Mouse (Mus musculus) adrenal gland, adult 2 months (tissue): Measurements from ENCODE around the gene Uqcrq. TPM values are rescaled to one million over a fixed set of nuclear protein-coding genes. Genes with fewer than 3 reads are reported as not detected.

Experiments used
- DNase-seq: peaks from one replicate; pipeline ENCODE4 v3.0.0; 2021
- long read RNA-seq: library from polyadenylated mRNA; stranded (forward); transcript quantifications from one replicate; pipeline ENCODE4 v2.0.0, GENCODE M21; 2021
- polyA plus RNA-seq: library from polyadenylated mRNA; depleted of rRNA; stranded (reverse); fragments of >200 nt; gene quantifications from 2 replicates; pipeline ENCODE4 v1.2.3, GENCODE M21; 2012; rRNA removed
- total RNA-seq, 2 experiments: library from RNA; stranded (reverse); gene quantifications; 2 replicates each; pipeline ENCODE4 v1.2.3; 2021

The Uqcrq gene
- total RNA-seq (1,000 to 10,000 TPM; 1,216 to 1,248 TPM), polyA plus RNA-seq (845 and 941 TPM in 2 replicates)
- long read RNA-seq, transcript Uqcrq-203 (3 exons, 405 nt) = minor isoform, 35 of 1,097 reads
- long read RNA-seq, transcript Uqcrq-204 (2 exons, 375 nt) = minor isoform, 13 of 1,097 reads
- long read RNA-seq, transcript Uqcrq-201 (2 exons, 1,521 nt) = major isoform, 643 of 1,097 reads
- long read RNA-seq, partial matches to known transcripts = 403 of 1,097 reads
- long read RNA-seq, other reads (novel, unspliced or antisense) = 2 of 1,097 reads

- peak; percentile 99 for DNase-seq
Observed at GRCm38 (mm10) chr11:53430670-53431346, at the start of gene Uqcrq, which contains the start of gene Gdf9. Gene Uqcrq (minus strand): TSS chr11:53430831. Gene Gdf9 (plus strand): TSS chr11:53431023.

DNA sequence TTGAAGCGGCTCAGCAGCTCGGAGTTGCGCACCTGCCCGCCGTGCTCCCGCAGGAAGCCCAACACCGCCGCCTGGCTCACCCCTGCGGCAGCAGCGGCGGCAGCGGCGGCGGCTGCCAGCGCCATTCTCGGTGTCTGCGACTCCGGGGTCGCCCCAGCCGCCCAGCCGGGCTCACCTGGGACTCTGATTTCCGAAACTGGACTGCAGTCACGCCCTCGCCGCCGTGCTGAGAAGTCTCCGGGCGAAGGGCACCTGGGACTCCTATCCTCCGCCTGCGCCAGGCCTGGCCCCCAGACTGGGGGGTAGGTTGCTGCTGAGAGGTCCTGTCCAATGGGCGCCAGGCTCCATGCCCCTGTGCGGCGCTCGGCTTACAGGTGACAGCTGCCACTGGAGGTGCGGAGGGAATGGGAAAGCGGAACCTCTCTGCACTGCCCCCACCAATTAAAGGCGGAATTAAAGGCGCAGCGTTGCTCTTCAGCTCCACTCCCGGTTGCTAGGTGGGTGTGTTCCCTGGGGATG is 49.2 kb upstream of the Uqcrq start, which contains the start of the genes Gm9945 and Sowaha:
Gene Gm9945 (plus strand): TSS at position 384 of the 519 bp plus-strand sequence.
Gene Sowaha (minus strand): TSS at position 492 of the 519 bp plus-strand sequence.
- peak; percentile 53 for DNase-seq

- no peak for DNase-seq
Observed at GRCm38 (mm10) chr11:53479171-53479782, 48.6 kb upstream of the Uqcrq start.

DNA sequence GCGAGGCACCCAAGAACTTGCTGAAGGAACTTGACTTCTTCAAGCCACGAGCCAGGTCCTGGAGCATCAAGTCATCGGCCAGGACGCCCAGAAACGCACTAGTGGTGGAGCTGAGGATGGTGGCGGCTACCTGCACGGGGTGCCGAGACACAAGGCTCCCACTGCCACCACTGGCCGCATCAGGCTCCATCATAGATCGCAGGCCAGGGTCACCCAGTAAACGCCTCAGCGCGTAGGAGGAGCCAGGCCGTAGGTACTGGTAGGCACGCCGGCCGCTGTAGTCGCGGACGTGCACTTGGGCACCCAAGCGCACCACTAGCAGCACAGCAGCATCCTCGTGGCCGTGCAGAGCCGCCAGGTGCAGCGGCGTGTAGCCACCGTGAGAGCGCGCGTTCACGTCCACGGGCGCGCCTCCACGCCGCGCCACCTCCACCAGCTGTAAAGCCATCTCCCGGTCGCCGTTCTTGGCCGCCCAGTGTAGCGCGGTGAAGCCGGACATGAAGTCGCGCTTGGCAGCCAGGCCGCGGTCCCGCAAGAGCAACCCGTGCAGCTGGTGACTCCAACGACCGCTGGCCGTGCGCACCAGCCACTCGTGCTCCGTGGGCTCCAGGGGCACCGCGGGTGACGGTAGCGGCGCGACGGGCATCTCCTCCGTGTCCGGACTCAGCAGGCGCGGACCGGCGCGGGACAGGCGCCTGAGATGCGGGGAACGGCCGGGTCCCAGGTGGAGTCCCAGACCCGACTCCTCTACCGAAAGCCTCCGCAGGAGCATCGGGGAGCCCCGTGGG is 47.9 kb upstream of the Uqcrq start:
- DNase-seq = no peak

DNA sequence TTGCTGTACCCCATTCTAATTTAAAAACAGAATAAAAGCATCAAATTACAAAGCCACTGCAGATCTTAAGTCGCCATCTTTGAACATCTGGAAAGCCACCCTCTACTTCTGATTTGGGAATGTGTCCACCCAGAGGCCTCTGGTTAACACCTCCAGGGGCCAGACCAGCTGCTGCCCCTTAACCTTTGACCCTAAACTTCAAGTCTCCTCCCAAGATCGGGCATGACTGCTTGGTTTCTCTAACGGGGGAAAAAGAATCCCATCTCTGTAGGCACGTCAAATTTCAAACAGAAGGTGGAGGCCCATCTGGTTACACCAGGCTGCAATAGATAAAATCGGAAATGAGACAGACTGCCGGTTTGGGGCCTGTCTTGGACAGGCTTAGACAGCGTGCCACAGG is 47.2 kb upstream of the Uqcrq start:
- DNase-seq = no peak

DNA sequence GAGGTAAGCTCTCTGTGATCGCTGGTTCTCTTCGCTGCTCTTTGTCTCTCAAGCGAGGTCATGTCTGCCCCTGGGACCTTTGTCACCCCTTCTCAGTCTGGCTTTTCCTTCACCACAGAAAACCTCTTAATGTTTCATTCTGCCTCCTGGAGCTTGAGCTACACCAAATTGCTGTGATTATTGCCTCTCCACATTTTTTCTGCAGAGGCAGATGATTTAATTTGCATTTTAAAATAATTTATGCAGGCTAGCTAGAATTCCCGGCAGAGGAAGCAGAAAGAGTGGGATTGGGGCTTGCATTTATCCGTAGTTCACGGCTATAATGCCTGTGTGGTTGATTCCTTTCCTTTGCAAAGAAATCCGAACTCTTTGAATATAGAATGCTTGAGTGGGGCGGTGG is 45.0 kb upstream of the Uqcrq start:
- DNase-seq = no peak

DNA sequence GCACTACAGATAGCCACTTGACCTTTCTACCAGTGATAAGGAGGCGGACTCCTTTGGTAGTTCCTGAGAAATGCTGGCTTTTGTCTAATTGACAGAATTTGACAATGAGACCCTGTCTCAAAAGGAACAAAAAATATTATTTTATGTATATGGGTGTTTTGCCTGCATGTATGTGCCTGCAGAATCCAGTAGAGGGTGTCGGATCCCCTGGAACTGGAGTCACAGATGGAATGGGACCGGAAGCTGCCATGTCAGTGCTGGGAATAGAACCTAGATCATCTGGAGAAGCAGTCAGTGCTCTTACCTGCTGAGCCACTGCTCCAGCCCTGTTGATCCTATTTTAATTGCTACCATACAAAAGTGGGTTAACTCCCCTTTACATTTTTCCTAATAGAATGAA is 42.1 kb upstream of the Uqcrq start:
- no peak for DNase-seq

- DNase-seq = peak; percentile 89
Observed at GRCm38 (mm10) chr11:53469968-53470695, 39.5 kb upstream of the Uqcrq start, which contains the start of gene Gm9837. Gene Gm9837 (minus strand): TSS chr11:53470479.

DNA sequence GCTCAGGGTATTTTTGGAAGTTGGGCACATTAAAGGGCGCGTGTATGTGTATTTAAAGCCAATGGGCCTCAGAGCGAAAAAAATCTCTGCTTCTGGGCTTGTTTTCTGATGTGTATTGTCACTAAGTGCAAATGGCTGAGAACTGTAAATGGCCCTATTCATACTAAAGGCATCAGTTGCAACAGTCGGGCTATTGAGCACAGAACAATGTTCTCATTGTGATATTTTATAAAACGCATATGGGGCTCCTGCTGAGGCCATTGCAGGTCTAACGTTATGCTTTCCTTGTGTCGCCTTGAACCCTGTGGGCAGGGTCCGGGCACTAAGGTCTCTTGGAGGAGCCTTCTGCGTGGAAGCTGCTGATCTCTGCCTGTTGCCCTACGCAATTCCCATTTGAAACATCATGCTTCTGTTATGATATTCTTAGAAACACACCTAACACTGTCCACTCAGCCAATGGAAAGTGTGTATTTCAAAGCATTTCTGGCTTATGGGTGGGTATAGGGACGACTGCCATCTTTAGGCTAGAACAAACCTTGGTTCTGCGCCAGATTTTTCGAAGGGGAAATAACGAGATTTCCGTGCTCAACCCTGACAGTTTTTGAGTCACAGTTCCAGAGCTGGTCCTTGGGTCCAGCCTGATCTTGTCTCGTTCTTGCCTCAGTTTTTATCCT is 38.8 kb upstream of the Uqcrq start:
- DNase-seq = no peak

DNA sequence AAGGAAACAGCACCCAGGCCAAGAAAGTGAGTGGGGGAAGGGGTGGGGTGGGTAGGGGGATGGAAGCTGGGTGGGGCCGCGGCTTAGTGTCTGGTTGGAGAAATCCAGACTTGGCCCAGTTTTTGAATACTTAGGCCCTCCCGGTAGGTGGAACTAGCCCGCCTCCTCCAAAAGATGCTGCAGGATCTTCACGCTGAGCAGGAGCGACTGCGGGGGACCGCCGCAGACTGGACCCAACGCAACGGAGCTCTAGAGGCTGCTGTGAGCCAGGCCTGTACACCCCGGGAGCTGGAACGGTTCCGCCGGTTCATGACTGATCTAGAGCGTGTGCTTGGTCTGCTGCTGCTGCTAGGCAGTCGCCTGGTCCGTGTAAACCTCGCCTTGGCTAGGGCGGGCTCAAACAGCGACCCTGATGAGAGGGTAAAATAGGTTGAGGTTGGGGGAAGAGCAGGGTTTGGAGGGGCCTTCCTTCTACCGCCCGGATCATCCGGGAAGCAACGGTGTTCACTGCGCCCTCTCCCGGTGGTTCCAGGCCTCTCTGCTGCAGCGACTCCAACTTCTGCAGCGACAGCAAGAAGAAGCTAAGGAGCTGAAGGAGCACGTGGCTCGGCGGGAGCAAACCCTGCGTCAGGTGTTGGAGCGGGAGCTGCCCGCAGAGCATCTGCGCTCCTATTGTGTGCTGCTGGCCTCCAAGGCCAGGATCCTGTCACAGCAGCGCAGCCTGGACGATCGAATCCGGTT is 35.8 kb upstream of the Uqcrq start:
- DNase-seq = peak; percentile 84

GRCm38 (mm10) chr11:53463551-53464424 is 33.2 kb upstream of the Uqcrq start:
- DNase-seq = peak; percentile 45

DNA sequence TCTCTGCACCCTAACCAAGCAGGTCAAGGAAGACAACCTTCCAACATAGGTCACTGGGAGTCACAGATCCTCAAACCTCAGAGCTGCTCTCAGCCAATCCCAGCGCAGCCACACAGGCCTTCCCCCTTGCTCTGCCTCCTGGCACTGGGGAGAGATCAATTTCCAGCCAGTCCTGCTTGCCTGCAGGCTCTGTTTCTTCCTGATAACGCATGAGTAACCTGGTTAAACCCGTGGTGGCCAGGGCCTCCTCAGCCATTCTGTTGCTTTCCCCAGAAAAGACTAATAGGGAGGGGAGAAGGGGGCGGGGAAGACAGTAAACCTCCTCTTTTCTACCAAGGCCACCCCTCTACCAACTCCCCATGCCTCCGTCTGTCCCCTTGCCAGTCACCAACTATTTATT is 31.1 kb upstream of the Uqcrq start:
- peak; percentile 47 for DNase-seq

DNA sequence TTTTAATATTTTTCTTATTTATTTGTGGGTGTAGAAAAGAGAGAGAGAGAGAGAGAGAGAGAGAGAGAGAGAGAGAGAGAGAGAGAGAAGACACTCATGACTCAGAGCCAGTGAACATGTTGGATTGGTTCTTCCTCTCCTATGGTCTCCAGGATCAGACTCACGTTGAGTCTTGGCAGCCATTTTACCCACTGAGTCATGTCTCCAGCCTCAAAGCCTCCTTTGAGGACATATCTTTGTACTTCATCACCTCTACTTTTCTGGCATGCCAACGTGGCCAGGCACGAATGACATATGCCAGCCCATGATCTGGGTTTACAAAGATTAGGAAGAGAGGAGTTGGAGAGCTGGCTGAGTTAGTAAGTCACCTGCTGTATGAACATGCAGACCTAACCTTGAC is 29.6 kb upstream of the Uqcrq start:
- no peak for DNase-seq

DNA sequence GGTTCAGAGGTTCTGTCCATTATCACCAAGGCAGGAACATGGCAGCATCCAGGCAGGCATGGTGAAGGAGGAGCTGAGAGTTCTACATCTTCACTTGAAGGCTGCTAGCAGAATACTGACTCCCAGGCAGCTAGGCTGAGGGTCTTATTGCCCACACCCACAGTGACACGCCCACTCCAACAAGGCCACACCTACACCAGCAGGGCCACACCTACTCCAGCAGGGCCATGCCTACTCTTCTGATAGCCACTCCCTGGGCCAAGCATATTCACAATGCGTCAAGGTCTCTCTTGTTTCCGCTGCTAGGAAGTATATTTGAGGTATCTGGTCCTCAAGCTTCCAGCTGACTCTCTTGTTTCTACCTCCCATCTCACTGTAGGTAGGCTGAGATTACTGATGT is 28.4 kb upstream of the Uqcrq start:
- no peak for DNase-seq

DNA sequence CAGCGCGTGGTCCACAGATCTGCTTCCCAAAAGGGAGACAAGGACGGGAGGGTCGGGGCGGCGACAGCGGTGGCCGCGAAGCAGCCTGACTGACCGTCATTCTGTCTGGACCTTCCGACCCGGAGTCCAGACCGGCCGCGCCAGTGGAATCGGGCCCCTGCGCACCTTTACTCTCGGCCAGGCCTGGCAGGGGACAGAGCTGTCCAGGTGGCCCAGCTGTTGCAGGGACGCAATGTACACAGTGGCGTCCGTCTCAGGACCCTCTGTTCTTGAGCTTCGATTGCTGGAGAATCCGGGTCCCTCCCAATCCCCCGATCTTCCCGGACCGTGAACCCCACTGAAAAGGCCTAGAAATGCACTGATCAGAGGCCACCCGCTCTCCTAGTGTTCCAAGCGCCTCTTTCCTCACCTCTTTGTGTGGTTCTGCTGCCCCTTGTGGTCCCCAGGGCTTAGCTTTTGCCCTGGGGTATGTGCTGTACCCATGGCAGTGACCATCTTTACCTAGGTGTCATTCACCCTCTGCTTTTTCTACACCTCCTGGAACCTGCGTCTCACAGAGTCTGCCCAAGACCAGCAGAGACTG is 26.8 kb upstream of the Uqcrq start:
- no peak for DNase-seq

DNA sequence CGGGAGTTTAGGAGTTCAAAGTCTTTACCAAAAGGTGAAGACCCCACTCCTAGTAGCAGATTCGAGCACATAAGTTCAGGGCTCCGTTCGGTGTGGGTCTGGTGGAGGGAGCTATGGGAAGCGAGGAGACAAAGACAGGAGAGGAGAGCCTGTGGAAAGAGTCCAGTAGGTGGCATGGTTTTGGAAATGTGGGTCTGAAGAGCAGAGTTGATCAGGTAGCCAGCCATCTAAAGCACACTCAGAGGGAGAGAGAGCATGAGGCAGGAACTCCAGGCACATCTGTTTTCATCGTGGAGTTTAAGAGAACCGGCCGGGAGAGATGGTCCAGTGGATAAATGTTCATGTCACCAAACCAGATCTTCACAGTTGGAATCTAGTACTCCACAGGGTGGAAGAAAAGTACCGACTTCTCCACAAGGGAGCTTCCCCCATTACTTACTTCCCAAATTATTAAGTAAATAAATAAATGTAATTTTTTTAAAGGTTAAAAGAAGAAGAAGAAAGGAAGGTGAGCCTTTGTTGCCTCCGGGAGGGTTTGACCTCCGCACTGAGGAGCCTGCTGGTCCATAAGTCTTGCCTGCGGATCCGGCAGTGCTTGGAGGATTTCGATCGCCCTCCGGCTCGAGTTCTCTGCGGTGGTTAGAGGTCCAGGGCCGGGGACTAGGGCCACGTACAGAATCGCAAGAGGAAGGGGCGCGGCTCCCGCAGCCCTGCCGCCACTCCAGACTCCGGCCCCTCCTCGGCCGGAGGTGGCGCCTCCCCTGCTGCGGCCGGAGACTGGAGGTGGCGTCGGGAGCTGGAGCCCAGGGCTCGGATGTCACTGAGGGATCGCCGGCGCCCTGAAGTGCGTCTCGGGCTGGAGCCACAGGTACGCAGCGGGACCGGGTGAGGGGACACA is 26.1 kb upstream of the Uqcrq start, which contains the start of the genes Gm10447 and Shroom1:
Gene Gm10447 (minus strand): TSS at position 637 of the 898 bp plus-strand sequence.
Gene Shroom1 (plus strand): TSS at position 732 of the 898 bp plus-strand sequence.
- peak; percentile 72 for DNase-seq

- no peak for DNase-seq
Observed at GRCm38 (mm10) chr11:53453031-53453430, 22.4 kb upstream of the Uqcrq start.
